Mouse (Mus musculus) hematopoietic multipotent progenitor cell, adult 10-12 weeks (in vitro differentiated cells): ENCODE results near the gene Fam20c. TPM values are rescaled to one million over a fixed set of nuclear protein-coding genes. Genes with fewer than 3 reads are reported as not detected.

Experiments
- polyA plus RNA-seq: library from polyadenylated mRNA; stranded (reverse); fragments of >175 nt; gene quantifications from 2 replicates; pipeline ENCODE4 v1.2.3, GENCODE M21; 2012; ENCODE audit warnings: low replicate concordance

Fam20c gene
- 1.5 and 11.6 TPM in 2 replicates for polyA plus RNA-seq

GRCm38 (mm10) chr5:138754303-138755120, at the start of gene Fam20c:
Gene Fam20c, plus strand, starts transcription at chr5:138754514.

GRCm38 (mm10) chr5:138819780-138820179, 65.5 kb downstream of the Fam20c start, which contains the start of gene Gm5294:
Gene Gm5294, plus strand, starts transcription at chr5:138820080.

Other genes starting within 250 kb of the Fam20c start
- gene 1700123K08Rik, start 189.8 kb upstream of the Fam20c start, polyA plus RNA-seq, result not detected in 2 replicates
- 0.37 and 2.2 TPM in 2 replicates for gene Zfp68, start 134.8 kb upstream of the Fam20c start, polyA plus RNA-seq
- 0.31 and 0.68 TPM in 2 replicates for gene A430033K04Rik, start 131.7 kb upstream of the Fam20c start, polyA plus RNA-seq
- not detected in 2 replicates for gene Gm5294, start 65.6 kb downstream of the Fam20c start, polyA plus RNA-seq
- 3.1 and 4.8 TPM in 2 replicates for gene Pdgfa, start 242.9 kb downstream of the Fam20c start, polyA plus RNA-seq